Mouse (Mus musculus): ENCODE results near the gene Mef2c.

Mef2c gene

GRCm38 (mm10) chr13:83612195-83612594 lies 108.4 kb downstream of the Mef2c start:
- no peak for DNase-seq

DNA sequence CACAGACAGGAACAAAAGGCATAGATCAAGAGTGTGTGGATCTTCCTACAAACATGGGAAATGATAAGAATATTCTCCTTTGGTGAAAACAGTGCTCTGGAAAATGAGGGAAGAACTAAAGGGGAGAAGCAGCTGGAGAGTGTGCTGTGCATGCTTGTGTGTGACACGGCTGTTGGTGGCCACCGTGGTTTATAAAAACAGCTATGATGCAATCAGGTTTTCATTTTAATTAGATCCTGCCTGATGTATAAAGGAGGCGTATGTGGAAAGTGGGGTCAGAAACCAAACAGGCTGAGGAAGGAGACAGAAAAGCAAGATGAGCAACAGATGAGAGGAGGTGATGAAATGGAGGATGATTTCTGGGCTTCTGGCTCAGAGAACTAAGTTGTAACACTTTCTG lies 112.0 kb downstream of the Mef2c start:
- no peak for DNase-seq

- no peak for DNase-seq
Measured at GRCm38 (mm10) chr13:83624651-83625050, 120.8 kb downstream of the Mef2c start.

- DNase-seq = no peak
Measured at GRCm38 (mm10) chr13:83627429-83627828, 123.6 kb downstream of the Mef2c start.

DNA sequence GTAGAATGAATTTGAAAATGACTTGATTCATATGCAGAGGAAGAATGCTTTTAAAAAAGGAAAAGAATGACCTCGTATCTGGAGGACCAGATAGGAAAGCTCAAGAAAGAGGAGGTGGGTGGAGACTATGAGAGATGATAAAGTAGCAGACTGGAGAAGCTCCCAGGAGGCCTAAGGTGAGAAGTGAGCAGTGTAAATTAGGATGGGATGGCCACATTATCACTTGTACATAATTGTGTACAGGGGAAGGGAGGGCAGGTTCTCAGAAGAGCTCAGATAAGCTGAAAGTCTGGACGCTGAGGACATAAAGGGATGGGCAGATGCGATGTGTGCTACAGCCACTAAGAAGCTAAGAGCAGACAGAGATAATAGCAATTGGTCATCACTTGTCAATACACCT lies 124.3 kb downstream of the Mef2c start:
- DNase-seq = no peak

DNA sequence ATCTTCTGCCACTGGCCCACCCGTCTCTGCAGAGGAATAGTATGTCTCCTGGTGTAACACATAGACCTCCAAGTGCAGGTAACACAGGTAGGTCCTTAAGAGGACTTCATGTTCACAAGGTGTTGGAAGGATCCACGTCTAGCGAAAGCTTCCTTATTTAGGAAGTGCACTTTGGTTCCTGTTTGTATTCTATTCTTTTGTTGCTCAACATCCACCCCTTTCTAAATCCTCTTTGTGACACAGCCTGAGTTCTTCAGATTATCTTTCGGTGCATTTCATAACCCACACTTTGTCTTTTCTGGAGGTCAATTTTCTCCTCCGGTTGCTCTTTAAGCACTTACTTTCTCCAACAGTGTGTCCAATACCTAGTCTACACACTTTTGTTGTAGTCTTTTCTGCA lies 129.3 kb downstream of the Mef2c start:
- DNase-seq = no peak

- DNase-seq = no peak
Measured at GRCm38 (mm10) chr13:83635218-83635617, 131.4 kb downstream of the Mef2c start.

- no peak for DNase-seq
Measured at GRCm38 (mm10) chr13:83637666-83638065, 133.8 kb downstream of the Mef2c start.

DNA sequence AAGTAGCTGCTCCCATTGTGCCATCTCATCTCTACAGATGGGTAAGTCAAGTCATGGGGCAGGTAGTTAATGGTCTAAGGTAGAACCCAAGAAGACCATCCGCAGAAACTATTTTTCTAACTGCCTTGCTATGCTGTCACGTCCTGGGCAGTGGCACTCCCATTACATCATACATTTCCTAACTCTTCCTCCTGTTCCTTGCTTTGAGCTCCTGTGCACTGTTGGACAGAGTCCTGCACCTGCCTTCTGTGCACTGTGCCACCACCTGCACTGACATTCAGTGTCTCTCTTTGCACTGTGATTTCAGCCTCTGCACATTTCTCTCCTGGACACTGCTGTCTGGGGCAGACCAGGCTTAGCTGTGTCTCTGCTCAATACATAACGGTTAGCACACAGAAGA lies 134.9 kb downstream of the Mef2c start:
- DNase-seq = no peak

DNA sequence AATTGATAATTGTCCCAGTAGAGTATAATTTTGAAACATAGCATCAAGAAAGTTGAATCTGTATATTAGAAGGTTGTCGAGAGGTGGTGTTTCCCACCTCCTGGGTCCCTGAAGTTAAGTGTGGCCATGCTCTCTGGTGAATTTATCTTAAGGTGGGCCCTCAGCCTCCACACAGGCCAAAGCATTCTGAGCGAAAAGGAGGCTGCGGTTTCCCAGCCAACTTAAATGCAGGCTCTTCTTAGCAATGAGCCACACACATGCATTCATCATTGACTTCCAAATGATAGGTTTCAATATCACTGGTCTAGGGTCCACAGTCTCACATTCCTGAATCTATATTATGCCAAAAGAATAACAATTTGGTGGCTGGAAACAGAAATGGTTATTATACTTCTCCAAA lies 145.2 kb downstream of the Mef2c start:
- DNase-seq = no peak

- no peak for DNase-seq
Measured at GRCm38 (mm10) chr13:83649795-83650476, 146.1 kb downstream of the Mef2c start.

GRCm38 (mm10) chr13:83650807-83651206 lies 147.0 kb downstream of the Mef2c start:
- DNase-seq = no peak

GRCm38 (mm10) chr13:83651941-83652548 lies 148.2 kb downstream of the Mef2c start:
- no peak for DNase-seq

DNA sequence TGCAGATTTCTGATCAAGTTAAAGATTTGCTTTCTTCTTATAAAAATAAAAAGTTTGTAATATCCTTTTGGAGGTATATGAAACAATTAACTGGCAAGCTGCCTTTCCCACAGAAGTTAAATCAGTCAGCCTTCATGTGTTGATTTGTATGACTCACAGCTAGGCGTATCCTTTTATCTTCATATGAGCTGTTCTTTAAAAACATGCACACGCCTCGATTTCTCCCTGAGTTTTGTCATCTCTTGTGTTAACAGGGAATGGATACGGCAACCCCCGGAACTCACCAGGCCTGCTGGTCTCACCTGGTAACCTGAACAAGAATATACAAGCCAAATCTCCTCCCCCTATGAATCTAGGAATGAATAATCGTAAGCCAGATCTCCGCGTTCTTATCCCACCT lies 148.7 kb downstream of the Mef2c start:
- no peak for DNase-seq

- peak; percentile 91 to 93 for DNase-seq
Measured at GRCm38 (mm10) chr13:83654889-83655769, 151.3 kb downstream of the Mef2c start.

GRCm38 (mm10) chr13:83656094-83656493 lies 152.3 kb downstream of the Mef2c start:
- DNase-seq = no peak

DNA sequence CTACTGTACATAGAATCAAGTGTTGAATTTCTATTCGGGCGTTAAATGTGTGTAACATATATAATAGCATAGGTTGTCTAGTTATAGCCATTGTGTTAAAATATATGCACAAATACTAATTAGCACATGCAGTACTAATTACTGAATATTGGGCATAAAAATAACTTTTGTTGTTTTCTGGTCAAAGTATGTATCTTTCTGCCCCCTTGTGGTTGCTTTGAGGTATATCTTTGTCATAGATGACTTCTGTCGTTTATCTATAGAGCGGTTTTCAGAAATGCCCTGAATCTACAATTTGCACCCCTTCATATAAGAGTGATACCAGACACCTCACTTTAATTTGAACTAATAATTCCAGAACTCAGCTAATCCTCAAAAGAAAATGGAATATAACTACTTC lies 152.9 kb downstream of the Mef2c start:
- no peak for DNase-seq

DNA sequence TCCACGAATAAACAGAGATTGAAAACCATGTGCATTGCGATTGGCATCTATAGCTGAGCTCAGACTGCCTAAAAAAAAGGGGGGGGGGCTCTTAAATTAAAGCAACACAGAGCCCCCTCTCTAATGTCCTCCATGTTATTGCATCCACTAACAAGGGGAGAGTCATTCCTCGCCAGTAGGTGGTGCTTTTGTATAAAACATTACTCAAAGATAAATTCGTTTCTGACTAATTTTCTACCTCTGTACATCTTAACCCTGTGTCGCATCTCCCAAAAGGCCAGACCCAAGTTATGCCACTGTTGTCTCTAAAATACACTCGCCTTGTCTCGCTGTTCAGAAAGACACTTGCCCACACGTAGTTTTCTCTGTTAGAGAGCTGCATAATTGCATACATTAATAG lies 156.9 kb downstream of the Mef2c start:
- DNase-seq = no peak

DNA sequence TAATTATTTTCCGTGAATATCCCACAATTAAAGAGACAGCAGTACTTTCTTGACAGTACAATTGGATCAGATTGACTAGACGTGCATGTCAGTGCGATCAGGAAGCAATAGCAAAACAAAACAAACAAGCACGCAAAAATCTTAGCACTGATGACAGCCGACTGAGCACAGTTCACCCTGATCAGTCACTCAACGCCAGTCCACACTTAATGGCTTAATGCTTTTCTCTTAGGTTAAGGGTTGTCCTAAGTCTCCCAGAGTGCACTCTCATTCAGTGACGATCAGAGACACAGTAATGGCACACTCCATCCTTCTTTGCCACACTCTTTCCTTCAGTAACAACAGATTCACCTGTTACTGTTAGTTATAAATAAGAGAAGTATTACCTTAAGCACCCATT lies 157.3 kb downstream of the Mef2c start:
- no peak for DNase-seq

- DNase-seq = no peak
Measured at GRCm38 (mm10) chr13:83662089-83662551, 158.3 kb downstream of the Mef2c start.

- DNase-seq = no peak
Measured at GRCm38 (mm10) chr13:83666179-83666578, 162.3 kb downstream of the Mef2c start.

DNA sequence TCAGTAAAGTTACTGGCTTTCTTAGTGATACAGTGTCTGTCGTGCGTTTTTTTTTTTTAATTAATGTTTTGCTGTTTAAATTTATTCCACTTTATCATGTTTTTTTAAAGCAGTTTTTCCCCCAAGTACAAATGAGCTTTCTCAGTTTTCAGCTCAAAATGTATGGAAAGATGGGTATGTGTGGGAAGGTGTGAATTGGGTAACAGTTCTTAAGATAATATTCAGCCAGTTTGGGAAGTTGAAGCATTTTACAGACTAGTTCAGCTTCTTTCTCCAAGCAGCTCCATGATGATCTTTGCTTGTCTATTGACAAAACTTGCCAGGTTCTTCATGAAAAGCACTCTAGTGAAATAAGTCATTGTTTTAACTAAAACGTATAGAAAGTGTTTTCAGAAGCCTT lies 163.2 kb downstream of the Mef2c start:
- DNase-seq = no peak

DNA sequence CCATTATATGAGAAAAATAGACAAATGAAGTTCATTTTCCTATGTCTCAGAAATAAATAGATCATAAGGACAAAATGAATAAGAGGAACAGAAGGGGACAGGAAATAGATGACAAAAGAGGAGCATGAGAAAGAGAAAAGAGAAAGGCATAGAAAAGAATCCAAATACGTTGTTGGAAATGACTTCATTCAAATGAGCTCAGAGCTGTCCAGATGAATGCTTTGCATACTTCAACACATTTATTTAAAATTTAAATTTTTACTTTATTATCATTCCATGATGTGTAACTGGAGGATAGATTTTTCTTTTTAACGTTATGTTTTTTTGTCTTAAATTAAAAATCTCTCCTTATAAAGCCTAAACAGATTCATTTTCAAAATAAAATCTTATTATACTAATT lies 203.8 kb downstream of the Mef2c start:
- no peak for DNase-seq

Data from kidney, postnatal 4 days (tissue).